Mouse (Mus musculus) limb, embryonic 12.5 days (tissue): ENCODE measurements around the gene Gm42417. TPM values are rescaled to one million over a fixed set of nuclear protein-coding genes. Genes with fewer than 3 reads are reported as not detected.
"Not testable (repeated sequence)": the region's sequence is repeated elsewhere in the genome, so short reads cannot be mapped to it uniquely, and the experiment has no call there.

Experiments
- ATAC-seq: fragments of 200-750 bp; cut with Nextera tagmentation; 2 replicates; pipeline ENCODE4 v1.8.0; 2017; ENCODE audit warnings: low read depth, moderate TSS enrichment; ENCODE audit not compliant: insufficient number of reproducible peaks, insufficient read depth, low FRiP score, low TSS enrichment
- H3K27ac ChIP-seq: fragments of 300-500 bp; sonication (generic); 2 replicates; pipeline ENCODE4 v1.5.1; 2016; ENCODE audit warnings: mild to moderate bottlenecking, moderate library complexity
- H3K27me3 ChIP-seq: fragments of 300-500 bp; sonication (generic); 2 replicates; pipeline ENCODE4 v1.6.1; 2016; ENCODE audit warnings: mild to moderate bottlenecking, moderate library complexity
- H3K36me3 ChIP-seq: fragments of 300-500 bp; sonication (generic); 2 replicates; pipeline ENCODE4 v1.6.1; 2016; ENCODE audit warnings: mild to moderate bottlenecking, moderate library complexity
- H3K4me1 ChIP-seq: fragments of 300-500 bp; sonication (generic); replicated peaks from 2 replicates; pipeline ENCODE4 v1.6.1; 2016
- H3K4me2 ChIP-seq: fragments of 300-500 bp; sonication (generic); 2 replicates; pipeline ENCODE4 v1.6.1; 2016; ENCODE audit warnings: mild to moderate bottlenecking, moderate library complexity
- H3K4me3 ChIP-seq: fragments of 300-500 bp; sonication (generic); replicated peaks from 2 replicates; pipeline ENCODE4 v1.5.1; 2016; ENCODE audit warnings: mild to moderate bottlenecking
- H3K9ac ChIP-seq: fragments of 300-500 bp; sonication (generic); replicated peaks from 2 replicates; pipeline ENCODE4 v1.6.1; 2016; ENCODE audit warnings: mild to moderate bottlenecking, moderate library complexity
- H3K9me3 ChIP-seq: fragments of 300-500 bp; sonication (generic); 2 replicates; pipeline ENCODE4 v1.6.1; 2016; ENCODE audit warnings: mild to moderate bottlenecking, moderate library complexity
- WGBS: fragments of 180-500 bp; shearing (Covaris S2); methylation state at CpG from one replicate; pipeline ENCODE4 v1.1.7; 2016; 5-methylcytosine and 5-hydroxymethylcytosine counted together
- polyA plus RNA-seq: library from polyadenylated mRNA; unstranded; fragments of >200 nt; fragmentation: Nextera tagmentation; extraction: Ambion mirVana; gene quantifications from 2 replicates; pipeline ENCODE4 v1.2.1, GENCODE M21; 2016

The Gm42417 gene
- polyA plus RNA-seq, 1 experiment from 2014 or later = 0.74 TPM

DNA sequence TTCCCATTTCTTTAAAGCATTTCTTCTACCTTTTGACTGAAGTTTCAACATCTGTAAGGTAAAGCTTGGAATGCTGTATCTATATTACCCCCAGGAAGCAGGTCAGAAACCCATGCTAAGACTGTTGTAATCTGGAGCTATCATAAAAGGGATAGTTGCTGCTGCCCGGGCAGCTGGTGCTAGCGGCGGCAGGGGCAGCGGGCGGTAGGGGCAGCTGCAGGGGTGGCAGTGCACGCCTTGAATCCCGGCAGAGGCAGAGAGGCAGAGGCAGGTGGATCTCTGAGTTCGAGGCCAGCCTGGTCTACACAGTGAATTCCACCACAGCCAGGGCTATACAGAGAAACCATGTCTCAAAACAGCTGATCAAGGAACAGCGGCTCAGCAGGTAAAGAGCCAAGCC, 3.7 kb upstream of the Gm42417 start:
- Histone ChIP-seq H3K4me3 (no peak overlapping the region), H3K9me3 (no peaks in the 10 kb centered on the region), H3K27ac (no peak overlapping the region), H3K4me1 (peaks cover 22% of the 10 kb centered on the region), H3K9ac (no peak overlapping the region), H3K36me3 (peaks cover 49% of the 10 kb centered on the region), H3K27me3 (no peaks in the 10 kb centered on the region), H3K4me2 (no peak overlapping the region)
- ATAC-seq = no peak
- WGBS = 94% methylated on average over 9 of the region's 9 CpGs

DNA sequence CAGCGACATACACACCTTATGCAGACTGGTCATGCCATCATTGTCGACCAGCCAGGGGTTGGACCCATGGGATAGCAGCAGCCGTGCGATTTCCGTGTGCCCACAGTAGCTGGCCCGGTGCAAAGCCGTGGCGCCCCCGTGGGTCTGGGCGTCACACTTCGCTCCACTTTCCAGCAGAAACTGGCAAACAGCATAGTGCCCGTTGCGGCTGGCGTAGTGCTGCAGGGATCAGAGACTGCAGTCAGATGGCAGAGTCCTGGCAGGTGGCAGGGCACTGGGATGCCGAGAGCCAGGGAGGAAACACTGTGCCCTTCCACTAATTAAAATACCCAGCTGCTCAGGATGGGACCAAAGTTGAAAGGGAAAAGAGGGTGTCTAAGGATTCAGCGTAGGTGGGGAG, 2.6 kb upstream of the Gm42417 start:
- no peaks in the 10 kb centered on the region for H3K27me3 ChIP-seq
- H3K27ac ChIP-seq = no peak overlapping the region
- H3K4me3 ChIP-seq = no peak overlapping the region
- WGBS = 94% methylated on average over 16 of the region's 16 CpGs
- no peak overlapping the region for H3K9ac ChIP-seq
- H3K36me3 ChIP-seq = peaks cover 49% of the 10 kb centered on the region
- no peak for ATAC-seq
- H3K4me1 ChIP-seq = peaks cover 16% of the 10 kb centered on the region
- no peak overlapping the region for H3K4me2 ChIP-seq
- H3K9me3 ChIP-seq = no peaks in the 10 kb centered on the region

DNA sequence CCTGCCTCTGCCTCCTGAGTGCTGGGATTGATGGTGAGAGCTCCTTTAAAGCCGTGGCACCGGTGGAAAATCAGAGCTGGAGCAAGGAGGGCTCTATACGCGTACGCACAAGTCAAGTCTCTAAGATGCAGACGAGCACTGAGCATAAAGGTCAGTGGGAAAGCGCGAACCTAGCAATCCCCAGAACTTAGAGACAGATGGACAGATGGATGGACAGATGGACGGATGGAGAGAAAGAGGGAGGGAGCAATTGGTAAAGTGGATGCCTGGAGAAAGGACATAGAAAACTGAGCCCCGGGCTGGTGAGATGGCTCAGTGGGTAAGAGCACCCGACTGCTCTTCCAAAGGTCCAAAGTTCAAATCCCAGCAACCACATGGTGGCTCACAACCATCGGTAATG, 1.6 kb upstream of the Gm42417 start:
- Histone ChIP-seq H3K27me3 (no peaks in the 10 kb centered on the region), H3K4me3 (no peak overlapping the region), H3K4me2 (no peak overlapping the region), H3K27ac (no peak overlapping the region), H3K9me3 (no peaks in the 10 kb centered on the region), H3K4me1 (peaks cover 8% of the 10 kb centered on the region), H3K36me3 (peaks cover 54% of the 10 kb centered on the region), H3K9ac (no peak overlapping the region)
- WGBS = 95% methylated on average over 12 of the region's 12 CpGs
- no peak for ATAC-seq

DNA sequence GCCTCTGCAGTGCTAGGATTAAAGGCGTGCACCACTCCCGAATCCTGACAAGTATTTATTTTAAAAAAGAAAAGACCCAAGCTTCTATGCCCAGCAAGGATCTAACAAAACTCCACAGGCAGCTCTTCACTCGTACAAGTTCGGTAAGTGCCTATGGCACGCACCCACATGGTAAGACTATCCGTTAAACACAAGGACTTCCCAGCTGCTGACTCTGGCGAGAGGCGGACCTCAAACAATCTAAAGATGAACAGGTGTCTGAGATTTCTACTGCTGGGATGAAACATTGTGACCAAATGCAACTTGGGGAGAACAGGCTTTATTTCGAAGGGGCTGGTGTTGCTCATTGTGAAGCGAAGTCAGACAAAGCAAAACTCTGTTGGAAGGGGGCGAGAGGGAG, 903 bp upstream of the Gm42417 start:
- Histone ChIP-seq H3K9ac (no peak overlapping the region), H3K27ac (no peak overlapping the region), H3K27me3 (no peaks in the 10 kb centered on the region), H3K36me3 (peaks cover 54% of the 10 kb centered on the region), H3K4me1 (peaks cover 8% of the 10 kb centered on the region), H3K4me2 (no peak overlapping the region), H3K4me3 (no peak overlapping the region), H3K9me3 (no peaks in the 10 kb centered on the region)
- ATAC-seq = no peak
- WGBS = 91% methylated on average over 11 of the region's 11 CpGs

DNA sequence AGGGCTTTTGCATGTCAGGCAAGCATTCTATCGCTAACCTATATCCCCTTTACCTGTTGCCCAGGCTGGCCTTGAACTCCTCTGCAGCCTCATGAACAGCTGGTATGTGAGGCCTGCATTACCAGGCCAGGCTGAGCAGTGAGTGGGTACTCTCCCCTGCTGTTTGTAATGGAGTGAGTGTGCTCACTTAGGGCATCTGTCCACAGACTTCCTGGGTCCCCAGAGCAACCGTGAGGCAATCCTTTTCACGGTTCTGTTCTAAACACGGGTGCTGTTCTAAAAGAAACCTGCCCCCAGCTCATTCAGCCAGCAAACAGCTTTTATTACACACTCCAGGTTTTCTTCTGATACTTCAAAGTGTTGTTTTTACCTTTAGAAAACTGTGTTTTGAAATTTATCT, 502 bp downstream of the Gm42417 start:
- WGBS = 90% methylated on average over 4 of the region's 4 CpGs
- Histone ChIP-seq H3K27ac (no peak overlapping the region), H3K36me3 (peaks cover 54% of the 10 kb centered on the region), H3K4me2 (no peak overlapping the region), H3K9ac (no peak overlapping the region), H3K27me3 (no peaks in the 10 kb centered on the region), H3K9me3 (no peaks in the 10 kb centered on the region), H3K4me1 (peaks cover 4% of the 10 kb centered on the region), H3K4me3 (no peak overlapping the region)
- no peak for ATAC-seq

DNA sequence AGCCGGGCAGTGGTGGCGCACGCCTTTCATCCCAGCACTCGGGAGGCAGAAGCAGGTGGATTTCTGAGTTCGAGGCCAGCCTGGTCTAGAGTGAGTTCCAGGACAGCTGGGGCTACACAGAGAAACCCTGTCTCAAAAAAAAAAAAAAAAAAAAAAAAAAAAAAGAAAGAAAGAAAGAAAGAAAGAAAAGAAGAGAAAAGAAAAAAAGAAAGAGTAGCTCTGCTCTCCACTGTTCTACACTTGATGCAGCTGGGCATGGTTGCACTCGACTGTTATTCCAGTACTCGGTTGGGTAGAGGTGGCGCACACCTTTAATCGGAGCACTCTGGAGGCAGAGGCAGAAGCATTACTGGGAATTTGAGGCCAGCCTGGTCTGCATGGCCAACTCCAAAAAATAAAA, 2.4 kb downstream of the Gm42417 start, which contains the start of gene Ankrd23:
Ankrd23 (minus strand) TSS at position 101 of the 400 bp plus-strand sequence.
- not testable (repeated sequence) for H3K27me3 ChIP-seq, ATAC-seq, H3K9ac ChIP-seq, H3K4me3 ChIP-seq, H3K27ac ChIP-seq, H3K4me1 ChIP-seq, H3K9me3 ChIP-seq, H3K4me2 ChIP-seq
- H3K36me3 ChIP-seq = peaks cover 49% of the 10 kb centered on the region
- WGBS = 93% methylated on average over 9 of the region's 9 CpGs

DNA sequence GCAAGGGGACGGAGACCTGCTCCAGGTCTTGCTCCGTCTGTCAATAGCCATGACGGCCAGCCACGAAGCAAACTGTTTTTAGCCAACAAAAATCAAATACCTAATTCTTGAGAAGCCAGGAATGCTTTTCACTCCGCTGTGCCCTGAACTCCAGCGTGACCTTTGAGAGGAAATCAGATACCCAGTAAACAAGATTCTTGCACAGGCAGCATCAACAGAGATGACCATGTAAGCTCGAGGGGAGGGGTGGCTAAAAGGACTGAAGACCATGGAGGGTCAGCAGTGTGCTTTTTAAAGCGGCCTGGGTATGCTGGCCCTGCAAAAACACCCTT, 2.9 kb downstream of the Gm42417 start:
- peaks cover 49% of the 10 kb centered on the region for H3K36me3 ChIP-seq
- H3K27me3 ChIP-seq = no peaks in the 10 kb centered on the region
- no peaks in the 10 kb centered on the region for H3K4me1 ChIP-seq
- no peak for ATAC-seq
- no peaks in the 10 kb centered on the region for H3K9me3 ChIP-seq
- 75% methylated on average over 8 of the region's 8 CpGs for WGBS
- no peak overlapping the region for H3K9ac ChIP-seq
- no peak overlapping the region for H3K4me3 ChIP-seq
- no peak overlapping the region for H3K4me2 ChIP-seq
- no peak overlapping the region for H3K27ac ChIP-seq

DNA sequence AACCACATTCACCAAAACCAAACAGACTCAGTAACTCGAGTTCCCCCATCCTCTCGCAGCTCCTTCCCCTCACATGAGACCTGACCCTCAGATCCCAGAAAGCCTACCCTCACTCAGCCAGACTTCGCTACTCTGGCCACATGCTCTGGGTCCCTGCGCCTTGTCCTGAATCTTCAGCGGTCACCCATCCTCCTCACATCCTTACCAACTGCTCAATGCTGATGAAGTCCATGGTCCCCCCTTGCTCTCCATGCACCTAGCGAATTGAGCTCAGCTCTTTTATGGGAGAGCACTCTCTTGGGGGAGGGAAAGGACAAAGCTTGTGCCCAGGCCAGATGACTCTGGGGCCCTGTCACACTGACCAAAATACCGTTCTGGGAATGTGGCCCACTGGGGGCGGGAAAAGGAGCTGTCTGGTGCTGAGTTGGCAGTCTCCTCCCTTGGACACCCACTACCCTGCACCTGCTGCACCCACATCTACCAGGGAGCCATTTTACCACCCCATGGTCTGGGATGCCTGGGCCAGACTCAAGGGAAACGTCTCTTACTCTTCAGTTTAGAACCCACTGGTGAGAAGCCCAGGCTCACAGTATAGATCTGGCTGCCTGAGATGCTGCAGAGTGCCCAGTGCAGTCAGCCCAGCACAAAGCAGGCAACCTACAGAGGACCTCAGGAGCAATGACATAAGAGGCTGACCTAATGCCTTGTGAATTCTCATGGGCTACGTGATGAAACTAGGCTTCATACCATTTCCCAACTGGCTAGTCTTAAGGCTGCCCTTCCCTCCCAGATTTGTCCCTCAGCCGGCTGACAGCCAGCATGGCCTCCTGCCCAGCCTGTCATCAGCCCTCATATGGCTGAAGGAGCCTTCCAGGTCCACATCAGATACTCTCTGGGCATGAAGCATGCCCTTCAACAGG, 3.5 kb downstream of the Gm42417 start:
- Histone ChIP-seq H3K9ac (no peak overlapping the region), H3K4me1 (no peaks in the 10 kb centered on the region), H3K4me3 (no peak overlapping the region), H3K4me2 (no peak overlapping the region), H3K36me3 (peaks cover 51% of the 10 kb centered on the region), H3K27me3 (no peaks in the 10 kb centered on the region), H3K27ac (no peak overlapping the region), H3K9me3 (no peaks in the 10 kb centered on the region)
- WGBS = 84% methylated on average over 11 of the region's 11 CpGs
- ATAC-seq = no peak

DNA sequence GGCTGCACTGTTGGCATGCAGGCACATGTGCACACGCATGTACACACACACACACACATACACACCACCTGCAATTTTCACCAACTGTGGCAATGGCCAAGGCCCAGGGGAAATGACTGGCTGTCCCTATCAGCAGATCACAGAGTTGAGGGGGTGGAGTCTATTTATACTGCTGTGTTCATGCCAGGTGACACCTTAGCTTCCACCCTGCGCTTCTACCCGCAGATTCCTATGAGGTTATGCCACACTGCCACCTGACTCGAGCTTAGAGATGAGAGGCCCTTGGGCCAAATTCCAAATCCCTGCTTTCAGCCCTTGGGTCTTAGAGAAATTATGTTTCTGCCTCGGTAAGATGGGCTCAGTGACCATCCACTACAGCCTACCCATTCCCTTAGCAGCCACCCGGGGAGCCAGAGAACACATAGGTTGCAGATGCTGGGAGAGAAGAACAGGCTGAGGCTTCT, 4.6 kb downstream of the Gm42417 start:
- H3K4me1 ChIP-seq = no peaks in the 10 kb centered on the region
- WGBS = 81% methylated on average over 6 of the region's 6 CpGs
- no peak overlapping the region for H3K4me3 ChIP-seq
- no peak overlapping the region for H3K9ac ChIP-seq
- no peaks in the 10 kb centered on the region for H3K9me3 ChIP-seq
- peaks cover 50% of the 10 kb centered on the region for H3K36me3 ChIP-seq
- H3K4me2 ChIP-seq = no peak overlapping the region
- no peak overlapping the region for H3K27ac ChIP-seq
- ATAC-seq = no peak
- no peaks in the 10 kb centered on the region for H3K27me3 ChIP-seq

DNA sequence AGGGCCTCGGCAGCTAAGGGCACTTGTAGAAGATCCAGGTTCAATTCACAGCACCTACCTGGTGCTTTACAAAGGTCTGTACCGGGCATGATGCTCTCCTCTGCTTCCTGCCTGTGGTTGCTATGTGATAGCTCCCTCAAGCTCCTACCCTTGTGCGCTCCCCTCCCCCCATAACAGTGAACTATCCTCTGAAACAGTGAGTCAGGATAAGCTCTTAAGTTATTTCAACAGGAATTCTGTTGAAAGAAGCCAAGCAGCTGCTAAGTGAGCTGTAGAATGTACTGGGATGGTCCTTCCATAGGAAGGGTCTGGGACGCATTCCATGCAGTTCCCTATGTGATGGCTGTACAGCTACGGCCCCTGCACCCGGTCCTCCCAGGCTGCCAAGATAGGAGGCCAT, 5.7 kb downstream of the Gm42417 start:
- H3K4me3 ChIP-seq = no peak overlapping the region
- no peak overlapping the region for H3K27ac ChIP-seq
- peaks cover 39% of the 10 kb centered on the region for H3K36me3 ChIP-seq
- ATAC-seq = no peak
- WGBS = 72% methylated on average over 6 of the region's 6 CpGs
- H3K9me3 ChIP-seq = no peaks in the 10 kb centered on the region
- H3K9ac ChIP-seq = no peak overlapping the region
- H3K4me2 ChIP-seq = no peak overlapping the region
- no peaks in the 10 kb centered on the region for H3K27me3 ChIP-seq
- no peaks in the 10 kb centered on the region for H3K4me1 ChIP-seq

DNA sequence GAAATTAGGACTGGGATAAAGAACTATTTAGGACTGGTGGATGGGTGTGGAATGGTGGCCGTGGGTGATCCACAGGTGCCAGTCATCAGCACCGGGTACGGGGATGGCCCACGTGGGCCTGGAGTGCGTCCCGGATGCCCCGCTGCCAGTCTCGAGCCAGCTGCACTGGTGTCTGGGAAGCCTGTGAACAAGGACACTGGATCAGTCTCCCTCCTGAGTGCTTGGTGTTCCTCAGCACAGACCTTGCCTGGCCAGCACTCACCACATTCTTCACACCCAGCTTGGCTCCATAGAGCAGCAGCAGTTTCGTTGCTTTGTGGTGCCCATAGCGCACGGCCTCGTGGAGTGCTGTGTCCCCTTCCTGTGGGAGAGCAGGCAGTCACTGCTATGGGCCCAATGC, 7.8 kb downstream of the Gm42417 start:
- WGBS = 90% methylated on average over 12 of the region's 12 CpGs
- Histone ChIP-seq H3K4me3 (no peak overlapping the region), H3K4me2 (no peak overlapping the region), H3K36me3 (peaks cover 42% of the 10 kb centered on the region), H3K27me3 (no peaks in the 10 kb centered on the region), H3K4me1 (peaks cover 7% of the 10 kb centered on the region), H3K9ac (no peak overlapping the region), H3K27ac (no peak overlapping the region), H3K9me3 (no peaks in the 10 kb centered on the region)
- no peak for ATAC-seq

DNA sequence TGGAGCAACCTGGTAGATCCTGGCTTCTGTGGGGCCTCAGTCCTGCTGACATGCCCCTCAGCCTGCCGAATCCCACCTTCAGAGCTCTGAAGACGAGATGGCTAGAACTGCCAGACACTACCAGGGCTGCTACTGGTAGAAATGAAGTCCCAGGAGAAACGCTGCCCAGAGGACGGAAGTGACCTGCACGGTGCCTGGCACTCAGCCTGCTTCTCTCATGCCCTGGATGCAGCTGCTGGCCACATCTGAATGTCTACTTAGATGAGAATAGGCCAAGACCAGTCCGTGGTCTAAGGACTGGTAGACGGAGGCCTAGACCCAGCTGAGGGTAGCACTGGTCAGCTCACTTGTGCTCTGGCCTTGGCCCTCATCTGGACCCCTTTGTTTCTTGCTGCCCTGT, 8.3 kb downstream of the Gm42417 start:
- H3K9me3 ChIP-seq = no peaks in the 10 kb centered on the region
- H3K4me1 ChIP-seq = peaks cover 7% of the 10 kb centered on the region
- 90% methylated on average over 7 of the region's 7 CpGs for WGBS
- H3K9ac ChIP-seq = no peak overlapping the region
- peaks cover 43% of the 10 kb centered on the region for H3K36me3 ChIP-seq
- no peak overlapping the region for H3K4me2 ChIP-seq
- no peak overlapping the region for H3K4me3 ChIP-seq
- peak overlapping the region; percentile 7; the same call in 1 of the 2 replicates for H3K27ac ChIP-seq
- H3K27me3 ChIP-seq = no peaks in the 10 kb centered on the region
- ATAC-seq = no peak
